Mouse (Mus musculus) ovary, postnatal 36 days (tissue): ENCODE measurements around the gene Asna1.
A peak's percentile ranks its signal among the peaks of the same experiment; 100 is the strongest.

ENCODE experiments used
- DNase-seq: peaks from one replicate; pipeline ENCODE4 v3.0.0; 2022; ENCODE audit warnings: low spot score, mixed read lengths

The Asna1 gene

GRCm38 (mm10) chr8:85025098-85025932 is at the start of gene Asna1:
Gene Asna1 (minus strand): TSS chr8:85025281.
- peak; percentile 71 for DNase-seq

GRCm38 (mm10) chr8:85074617-85075016 is 49.5 kb upstream of the Asna1 start:
- no peak for DNase-seq

- no peak for DNase-seq
These were observed 49.1 kb upstream of the Asna1 start for GRCm38 (mm10) chr8:85074167-85074566.

GRCm38 (mm10) chr8:85073041-85073612 is 48.0 kb upstream of the Asna1 start:
- DNase-seq = no peak

GRCm38 (mm10) chr8:85072364-85072929 is 47.4 kb upstream of the Asna1 start:
- DNase-seq = no peak

GRCm38 (mm10) chr8:85071514-85072281 is 46.6 kb upstream of the Asna1 start, which contains the start of gene Dhps:
Gene Dhps (plus strand): TSS chr8:85071757.
- DNase-seq = peak; percentile 91

- DNase-seq = no peak
These were observed 46.0 kb upstream of the Asna1 start for GRCm38 (mm10) chr8:85071041-85071440.

- no peak for DNase-seq
These were observed 42.9 kb upstream of the Asna1 start, which contains the start of gene Gm5741 for GRCm38 (mm10) chr8:85067982-85068381. Gene Gm5741 (minus strand): TSS chr8:85067982.

- no peak for DNase-seq
These were observed 42.1 kb upstream of the Asna1 start for GRCm38 (mm10) chr8:85067155-85067554.

GRCm38 (mm10) chr8:85065213-85065612 is 40.1 kb upstream of the Asna1 start:
- no peak for DNase-seq

GRCm38 (mm10) chr8:85062603-85063002 is 37.5 kb upstream of the Asna1 start:
- no peak for DNase-seq

GRCm38 (mm10) chr8:85059879-85060616 is 35.0 kb upstream of the Asna1 start, which contains the start of gene Fbxw9:
Gene Fbxw9 (plus strand): TSS chr8:85060055.
- peak; percentile 82 for DNase-seq

- DNase-seq = no peak
These were observed 32.3 kb upstream of the Asna1 start for GRCm38 (mm10) chr8:85057367-85057766.

- DNase-seq = no peak
These were observed 18.5 kb upstream of the Asna1 start for GRCm38 (mm10) chr8:85043619-85044018.

- DNase-seq = peak; percentile 54
These were observed 12.8 kb upstream of the Asna1 start for GRCm38 (mm10) chr8:85037681-85038531.

- no peak for DNase-seq
These were observed 12.2 kb upstream of the Asna1 start for GRCm38 (mm10) chr8:85037366-85037680.

- peak; percentile 90 for DNase-seq
These were observed 11.8 kb upstream of the Asna1 start, which contains the start of gene Tnpo2 for GRCm38 (mm10) chr8:85036718-85037365. Gene Tnpo2 (plus strand): TSS chr8:85036915.

GRCm38 (mm10) chr8:85036381-85036717 is 11.3 kb upstream of the Asna1 start:
- no peak for DNase-seq

GRCm38 (mm10) chr8:85035728-85036310 is 10.7 kb upstream of the Asna1 start:
- peak; percentile 26 for DNase-seq
